Mouse (Mus musculus) liver, embryonic 14.5 days (tissue): ENCODE measurements around the gene Lrba.

ENCODE experiments used
- CTCF ChIP-seq: IDR thresholded peaks from 2 replicates; pipeline ENCODE4 v1.5.1; 2016; ENCODE audit warnings: antibody characterized with exemption, low read depth, control low read depth
- EP300 ChIP-seq: IDR thresholded peaks from 2 replicates; pipeline ENCODE4 v1.6.1; 2016; ENCODE audit warnings: antibody characterized with exemption, low read depth

GRCm38 (mm10) chr3:86664399-86664798 lies 439.9 kb downstream of the Lrba start:
- TF ChIP-seq CTCF (no peak), EP300 (no peak)
